Mouse (Mus musculus) kidney, postnatal 0 days (tissue): Measurements from ENCODE around the gene Mdfic. TPM values are rescaled to one million over a fixed set of nuclear protein-coding genes. Genes with fewer than 3 reads are reported as not detected.
"Not testable (repeated sequence)": the region's sequence is repeated elsewhere in the genome, so short reads cannot be mapped to it uniquely, and the experiment has no call there.

Experiments used
- ATAC-seq: fragments of 200-750 bp; cut with Nextera tagmentation; replicated peaks from 2 replicates; pipeline ENCODE4 v1.8.0; 2017; ENCODE audit warnings: low read depth, moderate number of reproducible peaks, moderate TSS enrichment, moderate library complexity; ENCODE audit not compliant: low FRiP score
- DNase-seq: peaks from one replicate; pipeline ENCODE4 v3.0.0-alpha.2; 2016; ENCODE audit warnings: low spot score
- H3K27ac ChIP-seq: fragments of 300-500 bp; sonication (generic); 2 replicates; pipeline ENCODE4 v1.5.1; 2014; ENCODE audit warnings: mild to moderate bottlenecking
- H3K27me3 ChIP-seq: fragments of 300-500 bp; sonication (generic); 2 replicates; pipeline ENCODE4 v1.6.1; 2014; ENCODE audit warnings: low read length, mixed read lengths; ENCODE audit not compliant: insufficient read depth
- H3K36me3 ChIP-seq: fragments of 300-500 bp; sonication (generic); 2 replicates; pipeline ENCODE4 v1.6.1; 2014; ENCODE audit warnings: low read length, mixed read lengths; ENCODE audit not compliant: insufficient read depth
- H3K4me1 ChIP-seq: fragments of 300-500 bp; sonication (generic); replicated peaks from 2 replicates; pipeline ENCODE4 v1.6.1; 2014; ENCODE audit warnings: antibody characterized with exemption, low read length, mixed read lengths; ENCODE audit not compliant: insufficient read depth
- H3K4me2 ChIP-seq: fragments of 300-500 bp; sonication (generic); 2 replicates; pipeline ENCODE4 v1.6.1; 2014; ENCODE audit warnings: mild to moderate bottlenecking, low read length, moderate library complexity, mixed read lengths
- H3K4me3 ChIP-seq: fragments of 300-500 bp; sonication (generic); replicated peaks from 2 replicates; pipeline ENCODE4 v1.5.1; 2014; ENCODE audit warnings: low read depth, low read length
- H3K9ac ChIP-seq: fragments of 300-500 bp; sonication (generic); 2 replicates; pipeline ENCODE4 v1.6.1; 2014; ENCODE audit warnings: low read depth, low read length
- H3K9me3 ChIP-seq: fragments of 300-500 bp; sonication (generic); replicated peaks from 2 replicates; pipeline ENCODE4 v1.6.1; 2016; ENCODE audit warnings: low read length, inconsistent platforms, mixed read lengths
- CTCF ChIP-seq: IDR thresholded peaks from 2 replicates; pipeline ENCODE4 v1.5.1; 2016; ENCODE audit warnings: antibody characterized with exemption, low read depth, mild to moderate bottlenecking, moderate library complexity
- WGBS: fragments of 180-500 bp; shearing (Covaris S2); extraction: QIAGEN DNeasy Blood & Tissue Kit; methylation state at CpG from one replicate; pipeline ENCODE4 v1.1.7; 2014; 5-methylcytosine and 5-hydroxymethylcytosine counted together
- polyA plus RNA-seq: library from polyadenylated mRNA; unstranded; fragments of >200 nt; fragmentation: Nextera tagmentation; extraction: Ambion mirVana; gene quantifications from 2 replicates; pipeline ENCODE4 v1.2.1, GENCODE M21; 2015

Mdfic gene
- polyA plus RNA-seq, 1 experiment from 2014 or later = 4.4 TPM

DNA sequence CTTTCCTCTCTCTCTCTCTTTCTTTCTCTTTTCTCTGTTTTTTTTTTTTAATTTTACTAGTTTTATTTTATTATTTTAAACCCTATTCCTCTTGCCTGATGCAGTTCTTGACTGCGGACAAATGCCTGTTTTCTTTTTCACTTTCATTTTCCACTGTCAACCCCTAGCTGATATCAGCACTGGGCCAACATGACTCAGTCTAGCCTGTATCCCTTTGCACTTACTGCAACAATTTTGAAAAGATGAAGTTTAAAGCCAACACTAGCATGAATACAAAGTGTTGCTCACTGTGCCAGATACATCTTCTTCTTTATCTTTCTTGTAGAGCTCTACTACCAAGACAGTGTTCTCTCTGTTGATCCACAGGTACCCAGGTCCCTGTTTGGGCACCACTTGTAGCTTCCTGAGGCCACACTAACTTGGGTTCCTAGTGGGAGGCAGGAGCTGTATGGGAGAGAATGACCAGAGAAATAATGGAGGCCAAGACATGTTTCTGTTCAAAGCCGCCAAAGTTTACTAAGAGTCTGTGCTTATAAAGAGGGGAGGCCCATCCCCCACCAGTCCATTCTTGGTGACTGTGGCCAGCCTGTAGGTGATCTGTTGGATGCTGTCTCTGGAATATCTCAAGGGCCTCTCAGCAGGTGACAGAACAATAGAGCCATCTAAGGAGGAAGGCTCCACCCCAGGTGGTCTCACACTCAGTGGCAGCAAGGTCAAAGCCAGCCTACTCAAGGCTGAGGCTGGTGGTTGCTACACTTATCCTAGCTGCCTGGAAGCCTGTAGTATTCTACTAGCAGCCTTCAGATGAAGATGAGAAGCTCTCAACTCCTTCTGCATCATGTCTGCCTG, 5.2 kb upstream of the Mdfic start:
- H3K27ac ChIP-seq = no peak overlapping the region
- no peaks in the 10 kb centered on the region for H3K27me3 ChIP-seq
- TF ChIP-seq CTCF = no peak
- H3K4me1 ChIP-seq = no peaks in the 10 kb centered on the region
- ATAC-seq (no peak), DNase-seq (no peak)
- no peak overlapping the region for H3K4me2 ChIP-seq
- no peak overlapping the region for H3K9ac ChIP-seq
- H3K36me3 ChIP-seq = no peaks in the 10 kb centered on the region
- H3K4me3 ChIP-seq = no peak overlapping the region
- no peaks in the 10 kb centered on the region for H3K9me3 ChIP-seq
- WGBS = 90% methylated on average over 2 of the region's 2 CpGs

DNA sequence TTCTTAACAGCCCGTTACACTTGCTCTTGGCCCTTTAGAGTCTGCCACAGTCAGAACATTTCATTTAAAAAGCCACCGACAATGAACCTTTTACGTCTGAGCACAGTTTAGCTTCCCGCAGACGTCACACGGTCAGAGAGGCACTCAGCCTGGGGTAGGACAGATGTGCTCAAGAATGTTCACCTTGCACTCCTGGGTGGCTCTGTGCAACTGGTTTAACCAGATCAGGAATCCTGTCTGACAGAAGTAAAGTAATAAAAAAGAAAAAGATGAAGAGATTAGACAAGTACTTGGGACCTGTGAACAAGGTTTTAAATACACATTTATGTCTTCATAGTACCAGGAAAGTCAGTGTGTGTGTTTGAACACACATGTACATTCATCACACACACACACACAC, 542 bp upstream of the Mdfic start:
- 51% methylated on average over 6 of the region's 6 CpGs for WGBS
- H3K9ac ChIP-seq = no peak overlapping the region
- DNase-seq = no peak

DNA sequence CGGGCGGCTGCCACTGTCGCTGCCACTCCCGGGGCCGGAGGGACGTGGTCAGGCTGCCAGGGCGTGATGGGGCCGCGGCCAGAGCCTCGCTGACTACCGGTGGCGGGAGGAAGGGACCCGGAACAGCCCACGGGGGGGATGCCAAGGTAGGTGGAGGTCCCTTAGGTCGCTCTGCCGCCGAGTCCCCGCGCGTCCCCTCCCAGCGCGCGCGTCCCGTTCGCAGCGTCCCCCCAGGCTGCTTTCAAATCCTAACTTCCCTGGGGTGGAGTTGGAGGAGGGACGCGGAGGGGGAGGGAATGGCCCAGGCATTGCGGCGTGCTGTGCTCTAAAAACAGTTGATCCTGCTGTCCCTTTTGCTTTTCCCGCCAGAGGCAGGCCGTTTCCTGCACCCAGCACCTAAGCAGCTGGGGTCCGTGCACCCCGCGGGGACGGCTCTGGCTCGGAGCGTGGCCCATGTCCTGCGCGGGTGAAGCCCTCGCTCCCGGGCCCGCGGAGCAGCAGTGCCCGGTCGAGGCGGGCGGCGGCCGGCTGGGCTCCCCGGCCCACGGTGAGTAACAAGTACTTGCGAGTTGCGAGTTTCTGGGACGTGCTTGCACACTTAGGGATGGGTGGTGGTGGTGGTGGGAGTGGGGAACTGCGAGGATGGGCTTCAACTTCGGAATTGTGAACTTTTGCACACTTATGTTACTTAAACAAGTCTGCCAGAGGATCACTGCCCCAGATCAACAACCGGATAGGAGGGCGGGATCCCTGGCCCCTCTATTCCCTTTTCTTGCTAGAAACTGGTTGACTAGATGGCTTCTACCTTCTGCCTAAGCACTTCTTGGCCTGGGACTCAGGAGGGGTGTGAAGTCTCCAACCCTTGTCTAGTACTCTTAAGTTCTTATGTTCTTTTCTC, 606 bp downstream of the Mdfic start:
- H3K4me3 ChIP-seq = peak overlapping the region; percentile 69
- ATAC-seq (peak; percentile 67), DNase-seq (peak; percentile 72)
- H3K36me3 ChIP-seq = no peaks in the 10 kb centered on the region
- H3K9me3 ChIP-seq = no peaks in the 10 kb centered on the region
- H3K4me2 ChIP-seq = peak overlapping the region; percentile 81
- under 1% methylated on average over 59 of the region's 60 CpGs for WGBS
- no peaks in the 10 kb centered on the region for H3K27me3 ChIP-seq
- peak overlapping the region; percentile 80 for H3K27ac ChIP-seq
- peak overlapping the region; percentile 83 for H3K9ac ChIP-seq
- peaks cover 5% of the 10 kb centered on the region; the same call in 1 of the 2 replicates for H3K4me1 ChIP-seq
- TF ChIP-seq CTCF = no peak

More for the DNA sequence above, 542 bp upstream of the Mdfic start:
- Histone ChIP-seq H3K4me2 (no peak overlapping the region), H3K4me3 (no peak overlapping the region), H3K9me3 (no peaks in the 10 kb centered on the region), H3K36me3 (no peaks in the 10 kb centered on the region), H3K27me3 (no peaks in the 10 kb centered on the region), H3K4me1 (peaks cover 5% of the 10 kb centered on the region; the same call in 1 of the 2 replicates), H3K27ac (no peak overlapping the region)
- peak; percentile 76; the same call in 1 of the 2 replicates for ATAC-seq
- no peak for TF ChIP-seq CTCF

DNA sequence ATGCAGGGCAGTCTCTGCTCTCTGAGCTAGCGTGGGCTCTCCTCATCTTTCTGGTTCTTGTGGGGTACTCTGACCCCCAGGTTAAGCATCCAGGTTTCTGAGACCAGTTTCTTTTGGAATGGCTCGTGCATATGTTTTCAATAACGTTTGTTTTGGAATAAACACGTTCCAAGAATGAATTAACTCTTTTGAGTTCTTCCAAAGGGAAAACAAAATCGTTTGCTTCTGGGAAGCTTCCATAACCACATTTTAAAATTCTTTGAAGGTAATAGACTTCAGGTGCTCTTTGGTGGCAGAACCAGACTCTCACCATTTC, 1.2 kb downstream of the Mdfic start:
- peak overlapping the region; percentile 80; the same call in 1 of the 2 replicates for H3K27ac ChIP-seq
- H3K9ac ChIP-seq = peak overlapping the region; percentile 83
- peaks cover 5% of the 10 kb centered on the region; the same call in 1 of the 2 replicates for H3K4me1 ChIP-seq
- H3K4me3 ChIP-seq = peak overlapping the region; percentile 69
- H3K9me3 ChIP-seq = no peaks in the 10 kb centered on the region
- H3K36me3 ChIP-seq = no peaks in the 10 kb centered on the region
- H3K4me2 ChIP-seq = peak overlapping the region; percentile 81
- DNase-seq = no peak
- no peak for TF ChIP-seq CTCF
- H3K27me3 ChIP-seq = no peaks in the 10 kb centered on the region
- ATAC-seq = no peak
- WGBS = 20% methylated on average over 5 of the region's 5 CpGs

DNA sequence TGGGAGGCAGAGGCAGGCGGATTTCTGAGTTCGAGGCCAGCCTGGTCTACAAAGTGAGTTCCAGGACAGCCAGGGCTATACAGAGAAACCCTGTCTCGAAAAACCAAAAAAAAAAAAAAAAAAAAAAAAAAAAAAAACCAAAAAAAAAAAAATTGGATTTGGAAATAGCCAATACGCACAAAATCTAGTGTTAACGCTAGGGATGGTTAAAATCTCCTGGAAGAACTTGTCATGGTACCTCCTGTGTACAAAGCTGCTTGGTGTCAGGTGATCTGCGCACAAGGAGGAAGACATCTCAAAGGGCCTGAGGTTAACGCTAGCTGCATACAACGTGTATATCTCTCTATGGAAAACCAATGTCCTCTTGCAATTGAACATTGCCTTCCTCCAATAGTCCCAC, 2.2 kb downstream of the Mdfic start:
- ATAC-seq, H3K4me1 ChIP-seq, H3K27ac ChIP-seq, H3K36me3 ChIP-seq, DNase-seq, H3K4me3 ChIP-seq, H3K9me3 ChIP-seq, H3K9ac ChIP-seq, H3K4me2 ChIP-seq, H3K27me3 ChIP-seq: not testable (repeated sequence)
- WGBS = 95% methylated on average over 6 of the region's 8 CpGs

DNA sequence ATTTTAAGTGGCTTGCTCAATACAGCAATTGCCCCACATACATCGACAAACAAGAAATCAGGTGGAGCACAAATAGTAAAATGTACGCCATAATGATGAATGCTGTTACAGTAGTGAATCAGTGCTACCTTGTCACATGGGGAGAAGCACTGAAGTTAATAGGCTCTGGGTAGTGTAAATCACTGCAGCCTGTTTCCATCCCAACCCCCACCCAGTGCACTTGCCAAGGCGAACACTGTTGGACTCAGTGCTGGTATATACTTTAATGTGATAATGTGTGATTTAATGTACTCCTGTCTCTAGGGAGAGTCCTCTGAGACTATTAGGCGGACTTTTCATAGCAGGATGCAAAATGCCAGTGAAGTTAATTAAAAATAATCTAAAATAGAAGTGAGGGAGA, 3.8 kb downstream of the Mdfic start:
- DNase-seq (no peak), ATAC-seq (no peak)
- H3K27me3 ChIP-seq = no peaks in the 10 kb centered on the region
- H3K9me3 ChIP-seq = no peaks in the 10 kb centered on the region
- no peak overlapping the region for H3K27ac ChIP-seq
- no peak for TF ChIP-seq CTCF
- H3K9ac ChIP-seq = no peak overlapping the region
- H3K36me3 ChIP-seq = no peaks in the 10 kb centered on the region
- H3K4me3 ChIP-seq = no peak overlapping the region
- peaks cover 5% of the 10 kb centered on the region; the same call in 1 of the 2 replicates for H3K4me1 ChIP-seq
- WGBS = 61% methylated on average over 4 of the region's 4 CpGs
- H3K4me2 ChIP-seq = no peak overlapping the region
